Mouse (Mus musculus): ENCODE measurements around the gene Otud4. TPM values are rescaled to one million over a fixed set of nuclear protein-coding genes. Genes with fewer than 3 reads are reported as not detected.

The Otud4 gene
- polyA plus RNA-seq, 1 experiment from 2014 or later, result 10.5 TPM

DNA sequence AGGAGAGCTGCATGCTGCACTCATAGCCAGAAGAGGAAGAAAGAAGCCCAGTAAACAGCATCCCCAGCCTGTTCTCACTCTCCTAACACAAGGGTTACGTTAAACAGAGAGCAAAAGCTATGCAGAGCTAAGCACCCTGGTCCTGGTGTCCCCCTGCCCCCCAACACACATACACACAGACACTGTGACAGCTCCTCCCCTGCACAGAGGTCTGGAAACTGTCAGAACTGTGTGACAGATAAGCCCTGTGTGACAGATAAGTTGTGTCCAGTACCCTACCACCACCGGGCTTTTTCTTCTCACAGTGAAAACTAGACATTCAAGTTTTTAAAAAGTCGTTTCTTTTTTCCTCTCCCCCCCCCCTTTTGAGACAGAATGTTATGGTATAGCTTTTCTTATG, 19.4 kb upstream of the Otud4 start:
- 45% methylated on average over 3 of the region's 3 CpGs for WGBS
- Histone ChIP-seq H3K4me2 (no peak overlapping the region), H3K9ac (0 out of 2 replicates have a peak overlapping the region, but pooled peaks have one; percentile 0), H3K27me3 (no peaks in the 10 kb centered on the region), H3K9me3 (no peaks in the 10 kb centered on the region), H3K4me1 (replicated peaks) (peaks cover 14% of the 10 kb centered on the region), H3K27ac (replicated peaks) (no peak overlapping the region), H3K4me3 (no peak overlapping the region), H3K36me3 (no peaks in the 10 kb centered on the region)
- no peak for ATAC-seq (ENCODE audit: low read depth)

DNA sequence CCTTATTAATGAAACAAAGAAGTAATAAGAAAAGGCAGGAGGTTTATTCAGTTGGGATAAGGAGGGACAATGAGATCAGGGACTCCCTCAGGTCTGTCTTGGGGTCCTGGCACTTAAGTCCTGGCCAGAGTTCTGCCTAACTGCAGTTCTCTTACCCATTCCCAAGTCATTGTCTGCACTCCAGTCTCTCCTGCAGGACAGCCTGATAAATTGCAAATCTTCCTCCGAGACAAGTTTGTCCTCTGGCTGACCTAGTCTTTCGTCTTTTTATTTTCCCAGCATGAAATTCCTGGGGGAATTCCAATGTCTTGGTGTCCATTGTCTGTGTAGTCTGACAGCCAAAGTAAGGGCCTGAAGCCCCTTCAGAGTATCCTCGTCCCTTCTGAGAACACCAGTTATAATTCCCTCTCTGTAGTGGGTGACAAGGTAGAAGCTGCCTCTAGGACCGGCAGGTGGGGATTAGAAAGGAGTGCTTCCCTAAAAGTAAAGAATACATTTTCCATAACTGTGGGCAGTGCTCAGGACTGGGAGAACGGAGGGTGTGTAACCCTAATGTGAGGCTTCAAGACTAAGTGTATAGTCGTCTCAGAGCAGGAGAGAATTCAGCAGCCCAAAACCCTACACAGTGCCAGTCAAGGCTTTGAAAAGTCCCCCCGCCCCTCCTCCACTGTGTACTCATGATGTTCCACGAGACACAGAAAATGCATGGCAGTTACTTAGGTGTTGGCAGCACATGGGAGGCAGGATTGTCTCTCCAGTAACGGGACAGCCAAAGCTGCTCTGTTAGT, 18.7 kb upstream of the Otud4 start:
- peak; percentile 59 for ATAC-seq (ENCODE audit: low read depth)
- no peaks in the 10 kb centered on the region for H3K27me3 ChIP-seq

DNA sequence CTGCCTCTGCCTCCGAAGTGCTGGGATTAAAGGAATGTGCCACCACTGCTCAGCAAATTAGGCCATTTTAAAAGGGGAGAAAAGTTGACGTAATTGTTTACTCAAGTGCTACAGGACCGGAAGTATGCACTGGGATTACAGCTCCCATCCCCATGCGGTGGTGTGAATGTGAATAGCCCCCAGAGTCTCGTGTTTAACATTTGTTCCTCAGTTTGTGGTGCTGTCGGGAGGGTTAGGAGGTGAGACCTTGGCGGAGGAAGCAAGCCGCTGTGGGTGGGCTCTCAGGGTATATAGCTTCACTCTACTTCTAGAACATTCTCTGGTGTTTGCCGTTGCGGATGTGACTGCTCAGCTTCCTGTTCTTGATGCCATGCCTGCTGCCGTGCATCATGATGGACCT, 17.1 kb upstream of the Otud4 start:
- H3K4me2 ChIP-seq, result no peak overlapping the region
- no peaks in the 10 kb centered on the region for H3K27me3 ChIP-seq
- no peak overlapping the region for H3K9ac ChIP-seq
- no peaks in the 10 kb centered on the region for H3K36me3 ChIP-seq
- no peaks in the 10 kb centered on the region for H3K9me3 ChIP-seq
- WGBS, result 80% methylated on average over 11 of the region's 11 CpGs
- no peak overlapping the region for H3K27ac ChIP-seq (replicated peaks)
- peaks cover 14% of the 10 kb centered on the region for H3K4me1 ChIP-seq (replicated peaks)
- no peak for ATAC-seq (ENCODE audit: low read depth)
- no peak overlapping the region for H3K4me3 ChIP-seq

More for the DNA sequence above, 18.7 kb upstream of the Otud4 start:
- Histone ChIP-seq H3K4me2 (no peak overlapping the region), H3K9me3 (no peaks in the 10 kb centered on the region), H3K9ac (no peak overlapping the region), H3K27ac (replicated peaks) (no peak overlapping the region), H3K4me3 (no peak overlapping the region), H3K36me3 (no peaks in the 10 kb centered on the region), H3K4me1 (replicated peaks) (peaks cover 14% of the 10 kb centered on the region)
- WGBS, result 20% methylated on average over 9 of the region's 9 CpGs

DNA sequence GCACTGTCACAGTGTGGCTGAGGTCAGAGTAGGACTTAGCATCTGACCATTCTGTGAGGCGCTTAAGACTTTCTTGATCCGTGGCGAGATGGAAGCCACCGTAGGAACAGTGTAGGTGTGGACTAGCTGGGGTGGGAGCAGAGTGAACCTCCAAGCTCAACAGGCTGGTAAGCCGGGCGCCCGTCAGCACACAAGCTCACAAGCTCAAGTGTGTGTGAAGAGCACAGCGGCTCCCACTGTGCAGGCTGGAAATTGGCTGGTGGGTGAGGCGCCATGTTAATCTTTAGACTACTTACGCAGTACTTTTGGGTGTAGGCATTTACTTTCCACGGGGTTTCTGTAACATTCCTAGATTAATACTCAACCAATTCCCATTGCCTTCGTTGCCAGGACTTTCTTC, 16.1 kb upstream of the Otud4 start:
- Histone ChIP-seq H3K4me1 (replicated peaks) (peaks cover 14% of the 10 kb centered on the region), H3K9ac (no peak overlapping the region), H3K9me3 (no peaks in the 10 kb centered on the region), H3K4me3 (no peak overlapping the region), H3K27me3 (no peaks in the 10 kb centered on the region), H3K36me3 (no peaks in the 10 kb centered on the region), H3K27ac (replicated peaks) (no peak overlapping the region), H3K4me2 (no peak overlapping the region)
- ATAC-seq (ENCODE audit: low read depth), result no peak
- WGBS, result 92% methylated on average over 12 of the region's 12 CpGs

DNA sequence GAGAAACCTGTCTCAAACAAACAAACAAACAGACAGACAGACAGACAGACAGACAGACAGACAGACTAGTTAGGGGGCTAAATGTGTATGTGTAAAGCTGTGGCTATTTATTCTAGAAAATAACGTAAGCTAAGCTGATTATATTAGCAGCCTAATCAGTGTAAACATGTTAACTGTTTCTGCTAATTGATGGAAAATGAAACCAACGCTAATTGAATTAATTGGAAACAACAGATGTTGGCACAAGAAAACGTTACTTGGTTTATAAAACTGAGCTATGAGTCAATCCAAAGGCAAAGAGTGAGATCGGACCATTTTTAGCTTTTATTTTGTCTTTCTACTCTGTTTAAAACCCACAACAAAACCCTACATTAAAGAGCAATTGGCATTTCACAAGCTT, 15.0 kb upstream of the Otud4 start:
- H3K36me3 ChIP-seq, result no peaks in the 10 kb centered on the region
- H3K9ac ChIP-seq, result no peak overlapping the region
- H3K9me3 ChIP-seq, result no peaks in the 10 kb centered on the region
- H3K4me2 ChIP-seq, result no peak overlapping the region
- WGBS, result 80% methylated on average over 4 of the region's 4 CpGs
- ATAC-seq (ENCODE audit: low read depth), result no peak
- no peaks in the 10 kb centered on the region for H3K27me3 ChIP-seq
- H3K27ac ChIP-seq (replicated peaks), result no peak overlapping the region
- H3K4me3 ChIP-seq, result no peak overlapping the region
- H3K4me1 ChIP-seq (replicated peaks), result peaks cover 14% of the 10 kb centered on the region

DNA sequence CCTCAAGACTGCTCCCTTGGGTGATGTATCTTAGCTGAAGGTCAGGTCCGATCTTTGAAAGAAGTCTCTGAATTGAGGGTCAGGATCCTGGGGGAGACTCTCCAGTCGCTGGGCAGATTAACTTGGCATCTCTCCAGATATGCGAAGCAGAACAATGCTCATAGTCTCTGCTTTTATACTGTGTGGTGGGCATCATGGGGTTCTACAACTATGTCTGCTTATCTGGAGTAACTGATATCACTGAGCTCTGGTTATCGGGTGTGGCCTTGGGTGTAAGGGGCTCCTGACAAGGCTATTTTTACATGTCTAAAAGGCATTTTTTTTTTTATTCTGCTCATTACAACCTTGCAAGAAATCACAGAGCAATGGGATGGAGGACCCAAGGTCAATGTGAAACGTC, 13.2 kb upstream of the Otud4 start:
- no peak overlapping the region for H3K4me2 ChIP-seq
- no peak overlapping the region for H3K9ac ChIP-seq
- H3K4me1 ChIP-seq (replicated peaks), result no peaks in the 10 kb centered on the region
- no peak overlapping the region for H3K27ac ChIP-seq (replicated peaks)
- no peak for ATAC-seq (ENCODE audit: low read depth)
- 69% methylated on average over 5 of the region's 5 CpGs for WGBS
- no peaks in the 10 kb centered on the region for H3K36me3 ChIP-seq
- no peak overlapping the region for H3K4me3 ChIP-seq
- H3K27me3 ChIP-seq, result no peaks in the 10 kb centered on the region
- H3K9me3 ChIP-seq, result no peaks in the 10 kb centered on the region

DNA sequence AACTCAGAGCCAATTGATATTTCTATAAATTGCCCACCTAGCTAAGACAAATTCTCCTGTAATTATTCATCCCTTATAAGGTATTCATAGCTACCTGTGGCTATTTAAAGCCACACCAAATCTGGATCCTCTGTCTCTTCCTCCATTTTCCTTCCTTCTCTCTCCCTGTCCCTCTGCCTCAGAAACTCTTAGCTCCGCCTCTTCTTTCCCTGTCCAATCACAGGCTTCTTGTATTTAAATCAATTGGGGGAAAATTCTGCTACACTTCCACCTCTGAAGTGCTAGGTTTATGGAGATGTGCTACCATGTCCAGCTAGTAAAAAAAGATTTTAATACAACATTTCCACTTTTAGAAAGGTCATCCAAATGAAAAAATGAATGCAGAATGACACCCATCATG, 3.9 kb upstream of the Otud4 start:
- H3K9me3 ChIP-seq, result no peaks in the 10 kb centered on the region
- no peak overlapping the region for H3K4me2 ChIP-seq
- 100% methylated on average over 1 of the region's 1 CpGs for WGBS
- H3K27me3 ChIP-seq, result no peaks in the 10 kb centered on the region
- H3K36me3 ChIP-seq, result no peaks in the 10 kb centered on the region
- H3K4me1 ChIP-seq (replicated peaks), result peaks cover under 1% of the 10 kb centered on the region
- ATAC-seq (ENCODE audit: low read depth), result no peak
- H3K27ac ChIP-seq (replicated peaks), result no peak overlapping the region
- no peak overlapping the region for H3K9ac ChIP-seq
- H3K4me3 ChIP-seq, result no peak overlapping the region

DNA sequence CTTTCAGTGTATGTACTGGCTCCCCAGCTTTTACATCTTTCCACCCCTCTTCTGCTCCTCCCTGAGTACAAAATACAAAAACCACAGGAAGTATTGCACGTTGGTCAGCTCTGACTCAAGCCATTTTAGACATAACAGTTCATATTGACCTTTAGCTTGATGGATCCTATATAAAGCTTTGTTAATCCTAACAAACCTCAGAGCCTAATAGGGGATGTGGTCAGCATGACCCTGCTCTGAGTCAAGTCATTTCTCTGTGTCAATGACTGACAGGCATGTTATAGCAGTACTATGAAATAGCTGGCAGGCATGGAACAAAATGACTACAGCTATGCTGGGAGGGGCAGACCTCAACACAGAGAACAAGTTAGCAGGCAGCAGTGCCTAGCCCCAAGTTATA, 3.3 kb upstream of the Otud4 start:
- Histone ChIP-seq H3K27ac (replicated peaks) (no peak overlapping the region), H3K4me3 (no peak overlapping the region), H3K27me3 (no peaks in the 10 kb centered on the region), H3K9me3 (no peaks in the 10 kb centered on the region), H3K9ac (no peak overlapping the region), H3K36me3 (no peaks in the 10 kb centered on the region), H3K4me2 (no peak overlapping the region), H3K4me1 (replicated peaks) (peaks cover 7% of the 10 kb centered on the region)
- WGBS, result 92% methylated on average over 1 of the region's 1 CpGs
- ATAC-seq (ENCODE audit: low read depth), result no peak

DNA sequence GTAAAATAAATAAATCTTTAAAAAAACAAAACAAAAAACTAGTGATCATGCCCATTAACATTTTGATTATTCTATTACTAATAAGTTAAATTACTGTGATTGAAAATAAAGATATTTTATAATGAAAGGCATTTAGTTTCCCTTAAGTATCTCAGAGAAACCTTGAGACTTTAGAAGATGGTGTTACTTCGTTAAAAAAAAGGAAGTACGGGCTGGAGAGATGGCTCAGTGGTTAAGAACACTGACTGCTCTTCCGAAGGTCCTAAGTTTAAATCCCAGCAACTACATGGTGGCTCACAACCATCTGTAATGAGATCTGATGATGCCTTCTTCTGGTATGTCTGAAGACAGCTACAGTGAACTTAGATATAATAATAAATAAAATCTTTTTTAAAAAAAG, 2.2 kb upstream of the Otud4 start:
- peaks cover 18% of the 10 kb centered on the region for H3K4me1 ChIP-seq (replicated peaks)
- H3K27me3 ChIP-seq, result no peaks in the 10 kb centered on the region
- no peak overlapping the region for H3K4me3 ChIP-seq
- no peak overlapping the region for H3K4me2 ChIP-seq
- ATAC-seq (ENCODE audit: low read depth), result no peak
- H3K27ac ChIP-seq (replicated peaks), result no peak overlapping the region
- WGBS, result 90% methylated on average over 3 of the region's 3 CpGs
- H3K9me3 ChIP-seq, result no peaks in the 10 kb centered on the region
- H3K9ac ChIP-seq, result no peak overlapping the region
- no peaks in the 10 kb centered on the region for H3K36me3 ChIP-seq

DNA sequence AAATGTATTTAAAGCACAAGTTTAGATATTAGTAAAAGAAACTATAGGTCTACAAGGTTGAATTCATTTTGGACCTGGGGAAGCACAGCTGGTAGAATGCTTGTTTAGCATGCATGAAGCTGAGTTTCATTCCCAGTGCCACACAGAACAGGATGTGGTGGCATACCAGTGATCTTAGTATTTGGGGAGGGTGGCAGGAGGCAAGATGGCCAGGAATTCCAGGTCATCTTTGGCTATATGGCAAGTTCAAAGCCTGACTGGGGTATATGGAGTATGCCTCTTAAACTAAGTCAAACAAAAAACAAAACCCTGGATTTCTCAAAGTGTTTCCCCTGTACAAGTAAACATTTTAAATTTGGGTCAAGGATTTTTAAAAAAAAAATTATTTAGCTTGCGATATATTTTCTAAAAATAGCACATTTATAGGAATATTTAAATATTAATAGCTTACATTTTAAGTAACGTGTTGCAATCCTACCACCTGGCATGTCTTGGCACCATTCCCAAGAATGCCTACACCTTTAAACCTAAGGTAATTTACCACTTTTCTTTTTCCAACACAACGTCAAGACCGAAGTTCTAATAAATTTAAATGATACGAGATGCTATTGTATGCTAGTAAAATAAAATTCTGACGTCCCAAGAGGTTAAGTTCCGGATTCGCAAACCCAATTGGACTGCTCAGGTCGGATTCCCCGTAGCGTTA, 1.3 kb upstream of the Otud4 start:
- Histone ChIP-seq H3K4me2 (peak overlapping the region; percentile 57), H3K27ac (replicated peaks) (peak overlapping the region; percentile 94), H3K4me3 (peak overlapping the region; percentile 91), H3K36me3 (no peaks in the 10 kb centered on the region), H3K9me3 (no peaks in the 10 kb centered on the region), H3K9ac (peak overlapping the region; percentile 91), H3K4me1 (replicated peaks) (peaks cover 25% of the 10 kb centered on the region), H3K27me3 (no peaks in the 10 kb centered on the region)
- no peak for ATAC-seq (ENCODE audit: low read depth)
- 8% methylated on average over 11 of the region's 11 CpGs for WGBS

DNA sequence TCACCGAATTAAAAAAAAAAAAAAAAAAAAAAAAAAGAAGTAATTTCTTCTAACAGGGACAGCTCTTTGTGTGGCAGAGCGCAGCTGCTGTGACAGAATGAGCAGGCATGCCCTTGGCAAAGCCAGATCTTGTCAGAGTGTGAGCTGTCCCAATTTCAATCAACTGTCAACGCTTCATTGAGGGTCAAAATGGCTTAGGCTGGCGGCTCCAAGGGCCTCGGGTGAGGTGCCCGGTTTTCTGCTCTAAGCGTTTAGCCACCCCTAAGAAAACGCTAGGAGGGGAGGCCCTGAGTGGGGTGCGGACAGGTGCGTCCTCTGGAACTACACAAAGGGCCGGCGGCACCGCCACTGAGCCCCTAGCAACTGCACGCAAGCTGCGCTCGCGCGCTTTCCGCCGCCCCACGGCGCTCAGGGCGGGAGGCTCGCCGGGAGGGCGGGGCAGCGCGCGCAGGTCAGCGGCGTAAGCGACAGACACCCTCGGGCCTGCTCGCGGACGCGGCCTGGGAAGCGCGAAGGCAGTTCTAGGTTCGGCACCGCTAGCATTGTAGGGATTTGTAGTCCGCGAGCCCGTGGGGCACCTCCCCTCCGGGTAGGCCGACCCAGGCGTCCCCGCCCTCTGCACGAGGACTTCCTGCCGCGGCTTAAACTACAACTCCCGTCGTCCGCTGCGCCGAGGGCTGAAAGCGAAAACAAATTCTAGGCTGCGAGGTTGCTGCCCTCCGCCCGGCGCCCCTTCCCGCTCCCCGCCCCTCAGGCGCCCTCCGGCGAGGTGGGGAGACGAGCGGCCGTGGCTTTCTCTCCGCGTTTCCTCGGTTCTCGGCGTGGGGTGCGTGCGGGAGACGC, 490 bp upstream of the Otud4 start:
- Histone ChIP-seq H3K27ac (replicated peaks) (peak overlapping the region; percentile 94), H3K9me3 (no peaks in the 10 kb centered on the region), H3K36me3 (peaks cover under 1% of the 10 kb centered on the region; the same call in 1 of the 2 replicates), H3K9ac (peak overlapping the region; percentile 91), H3K27me3 (no peaks in the 10 kb centered on the region), H3K4me2 (peak overlapping the region; percentile 74), H3K4me1 (replicated peaks) (peaks cover 30% of the 10 kb centered on the region), H3K4me3 (peak overlapping the region; percentile 91)
- under 1% methylated on average over 72 of the region's 77 CpGs for WGBS
- ATAC-seq (ENCODE audit: low read depth), result peak; percentile 99

DNA sequence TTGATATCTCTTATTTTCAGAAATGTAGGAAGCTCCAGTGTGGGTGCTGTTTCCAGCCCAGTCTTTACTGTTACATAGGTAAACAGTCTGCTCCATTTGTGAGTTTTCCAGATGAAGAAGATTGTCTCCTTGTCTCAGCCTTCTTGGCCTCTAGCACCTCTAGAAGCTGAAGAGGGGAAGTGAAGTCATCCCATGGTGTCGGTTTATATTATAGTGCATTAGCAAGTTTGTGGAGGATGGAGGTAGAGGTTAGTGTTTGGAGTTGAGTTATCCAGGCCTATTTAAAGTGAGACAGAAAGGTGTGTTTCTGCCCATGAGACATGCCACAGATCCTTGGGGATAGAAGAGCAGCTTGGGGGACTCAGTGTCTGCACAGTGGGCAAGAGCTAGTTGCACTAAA, 1.7 kb downstream of the Otud4 start:
- Histone ChIP-seq H3K4me3 (peak overlapping the region; percentile 91), H3K36me3 (peaks cover 19% of the 10 kb centered on the region), H3K4me1 (replicated peaks) (peaks cover 34% of the 10 kb centered on the region), H3K4me2 (peak overlapping the region; percentile 74), H3K27me3 (no peaks in the 10 kb centered on the region), H3K9me3 (no peaks in the 10 kb centered on the region), H3K9ac (peak overlapping the region; percentile 91), H3K27ac (replicated peaks) (no peak overlapping the region)
- ATAC-seq (ENCODE audit: low read depth), result no peak
- 24% methylated on average over 1 of the region's 1 CpGs for WGBS
